Mouse (Mus musculus): ENCODE data around the gene Atp23.

DNA sequence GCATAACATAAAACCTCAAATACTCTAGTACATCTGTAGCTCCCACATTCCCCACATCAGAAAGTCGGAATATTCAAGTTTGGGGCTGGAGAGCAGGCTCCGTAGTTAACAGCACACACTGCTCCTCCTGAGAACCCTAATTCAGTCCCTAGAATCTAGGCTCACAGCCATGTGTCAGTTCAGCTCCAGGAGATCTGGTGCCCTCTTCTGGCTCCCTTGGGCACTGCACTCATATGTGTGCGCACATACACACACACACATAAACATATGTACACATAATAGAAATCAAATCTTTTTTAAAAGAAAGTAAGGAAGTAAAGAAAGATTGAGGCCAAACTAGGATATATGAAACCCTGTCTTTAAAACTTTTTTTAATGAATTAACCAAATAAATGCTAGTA lies 19.1 kb upstream of the Atp23 start:
- TF ChIP-seq POLR2A (IDR thresholded peaks at IDR 0.05; ENCODE audit: control insufficient read depth, low read depth, low read length): no peak
- peak; percentile 68; the same call in 1 of the 2 replicates for TF ChIP-seq CTCF (IDR thresholded peaks at IDR 0.05; ENCODE audit: control insufficient read depth, insufficient read depth, insufficient replicate concordance, low read depth, low read length)
